Mouse (Mus musculus) heart, adult 18-20 months (tissue): ENCODE measurements around the gene Arl5c. TPM values are rescaled to one million over a fixed set of nuclear protein-coding genes. Genes with fewer than 3 reads are reported as not detected.

Experiments used
- DNase-seq, 2 experiments: peaks; one replicate each; pipeline ENCODE4 v3.0.0; 2021 to 2022; ENCODE audit warnings: mixed read lengths in 1 of 2
- total RNA-seq, 2 experiments: library from RNA; stranded (reverse); gene quantifications; 2 replicates each; pipeline ENCODE4 v1.2.3; 2021

Gene Arl5c
- total RNA-seq, 2 experiments from 2014 or later, result 1.1 TPM; not detected in 1

DNA sequence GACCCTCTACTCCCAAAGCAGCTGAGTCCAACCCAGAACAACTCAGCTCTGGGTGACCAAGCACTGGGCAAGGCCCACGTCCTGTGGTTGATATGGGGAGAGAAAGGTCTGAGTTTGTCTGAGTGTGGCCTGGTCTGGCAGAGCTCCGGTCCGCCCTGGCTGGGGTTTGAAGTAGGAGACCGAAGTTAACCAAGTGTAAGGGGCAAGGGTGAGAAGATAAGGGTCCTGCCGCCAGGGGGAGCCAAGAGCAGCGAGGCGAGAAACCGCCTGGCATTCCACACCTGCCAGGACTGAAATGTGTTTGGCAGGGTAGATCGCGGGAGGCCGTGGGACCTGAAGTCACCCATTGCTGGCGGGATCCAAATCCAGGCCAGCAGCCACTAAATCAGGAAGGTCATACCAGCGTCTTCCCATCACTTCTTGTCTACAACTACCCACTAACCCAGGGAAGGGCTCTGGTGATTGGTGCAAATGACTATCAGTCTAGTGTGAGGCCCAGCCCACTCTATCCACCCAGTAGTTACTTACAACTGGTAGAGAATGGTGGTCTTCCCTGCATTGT lies 1.4 kb downstream of the Arl5c start:
- peak; percentile 87 to 93 for DNase-seq

DNA sequence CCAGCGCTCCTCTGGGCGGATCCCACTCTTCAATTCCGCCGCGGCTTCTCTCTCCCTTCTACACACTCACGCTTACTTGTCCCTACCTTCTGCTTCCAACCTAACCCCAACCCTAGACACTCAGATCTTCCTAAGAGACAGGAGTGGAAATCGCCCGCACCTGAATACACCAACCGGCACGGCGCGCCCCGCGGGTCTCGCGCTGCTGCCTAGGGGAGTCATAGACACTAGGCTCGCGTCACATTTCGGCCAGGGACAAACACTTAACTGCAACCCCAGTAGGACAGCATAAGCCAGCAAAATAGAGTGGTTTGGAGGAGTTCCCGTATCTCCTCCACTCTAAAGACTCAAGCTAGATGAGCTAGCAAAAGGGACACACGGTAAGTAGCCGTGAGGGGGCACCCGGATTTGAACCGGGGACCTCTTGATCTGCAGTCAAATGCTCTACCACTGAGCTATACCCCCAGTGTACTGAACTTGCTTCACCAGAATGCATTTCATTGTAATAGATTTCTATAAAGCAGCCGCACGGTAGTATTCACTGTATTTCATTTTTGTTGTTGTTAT lies 7.4 kb downstream of the Arl5c start:
- DNase-seq, result peak; percentile 91 to 96

DNA sequence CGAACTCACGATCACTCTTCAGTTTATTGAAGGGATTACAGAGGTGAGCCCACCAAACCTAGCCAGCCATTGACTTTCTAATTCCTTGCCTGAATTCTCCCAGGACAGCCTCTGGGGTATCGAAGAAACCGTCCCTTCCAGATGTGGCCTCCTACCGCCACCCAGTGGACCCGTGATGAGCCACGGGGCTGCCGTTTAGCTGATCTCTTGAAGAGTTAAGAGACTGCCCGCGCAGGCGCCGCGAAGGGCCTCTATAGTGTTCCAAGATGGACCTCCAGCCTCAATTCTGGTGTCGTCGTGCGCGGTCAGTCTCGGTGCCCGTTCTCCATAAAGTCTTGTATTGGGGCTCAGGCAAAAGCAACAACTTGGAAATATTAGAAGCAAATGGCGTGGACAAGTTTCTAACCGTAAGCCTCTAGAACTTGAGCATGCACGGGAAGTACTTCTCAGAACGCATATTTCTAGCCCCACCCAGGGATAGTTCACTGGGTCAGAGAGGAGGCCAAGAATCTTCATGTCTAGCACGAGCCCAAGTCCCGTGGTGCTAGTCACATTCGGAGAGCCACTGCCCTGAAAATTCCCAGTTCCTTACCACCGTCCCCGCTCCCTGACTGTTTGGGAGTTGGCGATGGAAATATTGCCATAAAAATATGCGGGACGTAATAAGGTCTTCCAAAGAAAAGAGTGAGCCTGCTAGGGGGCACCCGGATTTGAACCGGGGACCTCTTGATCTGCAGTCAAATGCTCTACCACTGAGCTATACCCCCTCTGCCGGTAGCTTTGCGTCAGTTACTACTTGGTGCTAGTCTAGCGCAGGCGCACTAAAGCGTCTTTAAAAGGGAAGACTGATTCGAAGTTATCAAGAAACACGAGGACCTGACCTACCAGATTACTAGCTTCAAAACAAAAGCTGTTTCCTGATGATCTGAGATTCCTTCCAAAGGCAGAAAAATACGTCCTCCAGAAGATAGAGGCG lies 8.1 kb downstream of the Arl5c start:
- DNase-seq, result peak; percentile 95 to 98

DNA sequence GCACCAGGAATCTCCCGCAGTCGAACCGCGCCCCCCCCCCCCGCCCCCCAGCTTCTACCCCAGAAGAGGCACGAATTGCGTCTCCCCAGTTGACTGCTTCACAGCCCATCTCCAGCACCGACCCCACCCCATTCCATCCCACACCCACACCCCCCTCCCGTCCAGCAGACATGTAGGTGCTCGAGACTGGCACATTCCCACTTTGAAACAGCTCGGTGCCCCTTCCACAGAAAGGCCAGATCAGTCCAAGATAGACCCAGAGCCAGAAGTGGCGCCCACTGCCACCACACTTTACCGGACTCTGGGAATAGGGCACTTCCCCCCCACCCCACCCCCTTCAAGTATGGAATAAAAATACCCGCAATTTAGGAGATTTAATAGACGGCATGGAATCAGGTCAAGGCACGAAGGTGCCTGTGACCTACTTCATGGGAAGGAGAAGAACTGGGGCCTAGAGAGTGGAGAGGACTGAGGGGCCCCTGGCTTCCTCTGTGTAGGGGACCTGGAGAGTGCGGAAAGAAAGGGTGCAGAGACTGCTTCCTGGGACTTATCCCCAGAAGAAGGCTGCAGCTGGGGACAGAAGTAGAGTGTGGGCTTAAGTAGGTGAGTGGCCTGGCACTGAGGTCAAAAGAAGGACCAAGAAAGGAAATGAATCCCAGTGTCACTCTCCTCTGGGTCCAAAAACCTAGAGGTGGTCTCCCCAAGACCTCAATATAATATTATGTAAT lies 9.1 kb downstream of the Arl5c start:
- peak in 1 of 2 experiments; percentile 45 for DNase-seq

DNA sequence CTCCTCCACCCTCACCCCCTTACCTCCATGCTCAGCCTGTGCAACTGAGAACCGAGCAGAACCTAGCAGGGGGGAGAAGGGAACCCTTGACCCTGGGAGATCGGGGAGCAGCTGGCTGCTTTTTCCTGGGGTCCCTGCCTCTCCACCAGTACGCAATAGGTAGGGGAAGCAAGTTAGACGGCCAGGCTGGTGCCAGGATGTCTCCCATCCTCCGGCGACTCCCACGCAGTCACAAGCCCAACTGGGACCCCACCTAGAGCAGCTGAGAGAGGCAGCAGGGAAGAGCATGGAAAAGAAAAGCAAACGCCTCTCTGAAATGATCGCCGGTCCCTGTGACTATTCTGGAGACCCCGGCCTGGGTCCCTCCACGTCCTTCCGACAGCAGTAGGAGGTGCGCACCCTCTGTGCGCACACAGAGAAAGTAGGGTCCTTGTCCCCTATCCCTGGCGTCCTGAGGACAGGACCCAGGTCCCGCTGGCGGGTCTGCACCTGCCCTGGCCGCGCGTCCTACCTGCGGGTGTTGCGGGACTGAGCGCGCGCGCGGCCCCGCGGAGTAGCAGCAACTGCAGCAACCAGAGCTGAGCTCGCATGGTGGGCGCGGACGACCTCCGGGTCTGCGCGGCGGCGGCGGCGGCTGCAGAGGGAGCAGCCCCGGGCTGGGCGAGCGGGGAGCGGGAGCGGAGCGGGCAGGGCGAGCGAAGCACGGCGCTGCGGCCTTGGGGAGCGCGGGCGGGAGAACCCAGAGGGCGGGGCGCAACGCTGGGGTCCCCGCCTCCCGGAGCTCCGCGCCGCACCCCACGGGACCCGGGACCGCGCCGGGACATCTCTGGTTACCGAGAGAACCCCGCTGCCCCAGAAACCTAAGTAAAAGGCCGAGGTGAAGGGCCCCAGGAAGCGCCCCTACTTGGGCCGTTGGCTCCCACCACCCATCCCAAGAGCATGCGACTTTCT lies 10.0 kb downstream of the Arl5c start, which contains the start of gene Plxdc1:
TSS of gene Plxdc1 (minus strand) at position 718 of the 951 bp plus-strand sequence.
- peak; percentile 66 to 68 for DNase-seq

DNA sequence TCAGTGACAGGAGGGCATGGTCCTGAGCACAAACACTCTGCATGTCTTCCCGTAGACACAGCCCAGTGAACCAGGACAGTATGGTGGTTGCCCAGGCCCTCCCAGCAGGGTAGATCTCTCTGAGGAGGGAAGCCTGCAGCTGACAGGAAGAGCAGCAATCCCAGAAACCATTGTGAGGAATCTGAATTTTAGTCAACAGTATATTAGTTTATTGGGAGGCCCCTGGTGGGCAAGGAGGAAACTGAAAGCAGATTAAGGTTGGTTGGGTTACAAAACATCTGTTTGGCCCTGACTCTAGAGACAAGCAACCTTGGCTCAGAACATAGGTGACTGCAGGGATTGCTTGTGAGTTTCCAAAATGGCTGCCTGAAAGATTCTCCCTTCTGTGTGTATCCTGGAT lies 12.0 kb downstream of the Arl5c start:
- no peak for DNase-seq

DNA sequence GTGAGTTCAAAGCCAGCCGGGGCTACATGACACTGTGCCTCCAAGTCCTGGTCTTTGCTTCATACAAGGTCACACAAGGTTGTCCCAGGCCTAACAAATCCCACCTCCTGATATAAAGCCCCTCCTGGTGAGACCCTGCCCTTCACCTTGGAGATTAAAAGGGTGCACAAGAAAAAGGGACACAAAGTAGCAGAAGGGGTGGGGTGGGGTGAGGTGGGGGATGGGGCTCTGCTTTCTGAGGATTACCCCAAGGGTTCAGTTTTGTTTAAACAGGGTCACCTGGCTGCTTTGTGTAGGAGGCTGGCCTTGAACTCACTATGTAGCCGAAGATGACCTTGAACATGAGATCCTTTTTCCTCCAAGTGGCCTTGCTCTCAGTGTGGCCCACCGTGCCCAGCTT lies 12.5 kb downstream of the Arl5c start:
- no peak for DNase-seq

DNA sequence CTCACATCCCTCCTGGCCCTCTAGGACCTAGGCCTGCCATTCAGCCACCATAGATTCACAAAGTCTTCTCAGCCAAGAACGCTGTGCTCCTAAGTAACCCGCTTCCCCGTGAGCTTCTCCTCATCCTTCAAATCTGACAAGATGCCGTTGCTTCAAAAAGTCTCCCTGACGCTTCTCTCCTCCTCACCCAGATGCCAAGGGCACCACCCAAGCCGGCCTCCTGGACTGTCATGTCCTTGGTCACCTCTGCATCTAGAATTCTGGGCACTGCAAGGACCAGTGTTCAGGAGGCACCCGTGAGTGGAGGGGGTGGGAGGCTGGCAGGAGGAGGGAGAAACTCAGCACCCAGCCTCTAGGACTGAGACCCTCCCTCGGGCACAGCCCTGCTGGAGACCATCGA lies 13.3 kb downstream of the Arl5c start:
- no peak for DNase-seq

DNA sequence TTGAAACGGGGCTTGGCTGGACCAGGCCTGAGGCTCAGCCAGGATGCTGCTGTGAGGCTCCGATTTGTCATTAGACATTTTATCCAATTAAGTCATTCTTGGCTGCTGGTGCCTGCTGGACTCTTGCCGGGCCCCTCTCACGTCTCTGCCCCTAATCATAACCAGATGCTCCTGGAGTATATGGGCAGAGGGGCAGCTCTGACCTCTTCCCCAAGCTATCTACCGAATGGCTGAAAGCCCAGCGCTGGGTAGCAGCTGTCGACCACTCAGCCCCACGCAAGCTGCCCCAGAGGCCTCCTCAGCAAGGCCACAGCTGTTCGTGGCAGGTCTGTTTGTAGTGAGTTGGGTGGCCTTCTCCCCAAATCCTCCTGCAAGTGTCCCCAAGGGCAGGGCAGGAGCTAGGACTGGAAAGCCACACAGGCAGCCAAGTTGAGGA lies 15.4 kb downstream of the Arl5c start:
- peak; percentile 81 to 85 for DNase-seq

DNA sequence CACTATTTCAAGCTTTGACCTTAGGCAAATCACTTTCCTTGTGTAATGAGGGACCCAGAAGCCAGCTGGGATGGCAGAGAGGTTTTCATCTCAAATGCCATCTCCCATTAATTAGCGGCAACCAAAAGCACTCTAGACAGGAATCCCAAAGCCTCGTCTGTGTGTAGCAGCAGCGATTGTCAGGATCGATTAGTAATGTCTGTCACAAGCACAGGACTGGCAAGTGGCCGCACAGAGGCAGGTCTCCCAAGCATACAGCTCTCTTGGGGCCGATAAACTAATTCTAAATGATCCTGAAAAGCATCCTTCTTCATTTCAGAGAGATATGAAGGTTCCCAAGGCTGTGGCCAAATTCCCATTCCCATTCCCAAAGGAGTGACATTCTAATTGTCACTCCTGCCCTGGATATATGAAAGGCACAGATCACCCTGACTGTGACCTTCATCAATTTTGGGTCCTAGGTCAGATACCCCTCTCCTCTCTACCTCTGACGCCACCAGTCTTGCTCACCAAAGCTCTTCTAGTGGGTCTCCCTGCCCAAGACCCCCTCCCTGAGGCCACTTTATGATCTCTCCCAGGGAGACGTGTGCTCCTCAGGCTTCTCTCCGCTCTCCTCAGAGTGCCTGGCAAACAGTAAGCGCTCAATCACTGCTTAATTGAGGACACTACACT lies 16.0 kb downstream of the Arl5c start:
- DNase-seq, result peak in 1 of 2 experiments; percentile 50

DNA sequence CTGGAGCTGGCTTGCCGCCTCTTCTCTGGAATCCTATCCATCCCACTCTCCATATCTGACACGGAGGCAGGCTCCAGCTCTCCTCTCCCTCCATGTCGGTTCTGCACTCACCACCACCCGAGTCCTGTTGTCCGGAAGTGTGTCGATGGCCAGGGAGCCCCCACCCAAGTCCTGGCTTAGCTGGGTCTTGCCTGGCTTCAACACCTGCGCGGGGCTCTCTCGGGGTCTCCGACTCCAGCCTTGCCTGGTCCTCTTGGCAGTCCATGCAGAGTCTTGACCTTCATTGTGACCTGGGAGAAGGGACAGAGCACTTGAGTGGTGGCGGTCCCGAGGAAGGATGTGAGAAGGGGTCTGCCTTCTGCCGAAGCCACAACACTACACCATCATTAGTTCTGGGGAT lies 17.6 kb downstream of the Arl5c start:
- no peak for DNase-seq

DNA sequence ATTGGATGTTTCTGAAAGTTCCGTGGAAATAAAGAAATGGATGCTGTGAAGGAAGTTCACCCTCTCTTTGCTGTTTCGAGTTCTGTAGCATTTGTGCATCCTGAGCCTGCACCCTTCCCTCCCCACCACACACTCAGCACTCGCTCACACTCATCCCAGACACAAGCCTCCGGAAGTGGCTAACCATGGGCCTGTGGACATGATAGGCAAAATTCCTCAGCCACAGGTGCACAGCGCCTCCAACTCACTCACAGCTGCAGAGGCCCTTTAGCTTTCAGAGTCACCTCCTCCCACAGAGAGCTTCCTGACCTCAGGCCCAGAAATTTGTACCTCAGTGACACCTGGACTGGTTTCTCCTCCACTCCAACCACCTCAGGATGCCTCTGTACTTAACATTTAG lies 18.2 kb downstream of the Arl5c start:
- no peak for DNase-seq

DNA sequence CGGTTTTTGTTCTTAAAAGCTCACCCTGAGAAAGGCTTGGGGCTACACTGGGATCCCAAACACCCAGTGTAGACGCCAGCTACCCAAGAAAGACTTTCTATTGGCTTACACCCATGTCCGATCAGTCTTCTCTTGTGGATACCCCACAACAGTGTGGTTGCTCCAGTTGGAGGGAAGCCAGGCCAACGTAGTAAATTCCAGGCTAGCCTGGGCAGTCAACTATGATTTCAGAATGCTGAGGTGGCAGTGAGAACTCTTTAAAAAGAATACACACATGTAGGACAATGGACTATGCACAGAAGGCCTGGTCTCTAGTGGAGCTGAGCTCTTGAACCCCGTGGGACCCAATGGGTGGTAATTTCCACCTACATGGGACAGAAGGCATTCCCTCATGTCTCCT lies 21.2 kb downstream of the Arl5c start:
- no peak for DNase-seq

DNA sequence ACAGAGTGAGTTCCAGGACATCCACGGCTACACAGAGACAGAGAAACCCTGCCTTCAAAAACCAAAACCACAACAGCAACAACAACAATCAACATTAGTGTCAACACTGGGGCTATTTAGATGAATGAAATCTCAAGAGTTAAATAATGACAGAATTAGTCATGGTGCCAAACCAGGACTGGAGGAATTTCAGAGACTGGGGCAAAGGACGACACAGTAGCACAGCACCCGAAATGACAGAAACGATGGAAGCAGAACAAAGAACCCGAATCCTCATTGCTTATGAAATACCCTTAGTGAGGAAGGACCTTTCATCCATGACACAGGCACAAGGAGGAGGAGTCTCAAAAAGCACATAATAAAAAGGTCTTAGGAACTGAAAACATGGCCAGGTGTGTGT lies 21.8 kb downstream of the Arl5c start:
- no peak for DNase-seq

DNA sequence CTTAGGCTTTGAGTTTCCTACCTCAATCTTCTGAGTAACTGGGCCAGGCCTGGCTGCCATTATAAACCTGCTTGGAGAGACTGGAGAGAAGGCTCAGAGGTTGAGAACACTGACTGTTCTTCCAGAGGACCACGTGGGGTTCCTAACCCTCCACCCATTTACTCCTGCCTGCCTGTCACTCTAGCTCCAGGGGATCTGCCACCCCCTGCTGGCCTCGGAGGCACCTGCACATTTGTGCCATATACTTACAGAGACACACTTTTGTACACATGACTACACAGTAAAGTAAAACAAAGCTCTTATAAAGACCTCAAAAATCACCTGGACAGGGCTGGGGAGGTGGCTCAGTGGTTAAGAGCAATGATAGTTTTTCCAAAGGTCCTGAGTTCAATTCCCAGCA lies 23.5 kb downstream of the Arl5c start:
- no peak for DNase-seq

DNA sequence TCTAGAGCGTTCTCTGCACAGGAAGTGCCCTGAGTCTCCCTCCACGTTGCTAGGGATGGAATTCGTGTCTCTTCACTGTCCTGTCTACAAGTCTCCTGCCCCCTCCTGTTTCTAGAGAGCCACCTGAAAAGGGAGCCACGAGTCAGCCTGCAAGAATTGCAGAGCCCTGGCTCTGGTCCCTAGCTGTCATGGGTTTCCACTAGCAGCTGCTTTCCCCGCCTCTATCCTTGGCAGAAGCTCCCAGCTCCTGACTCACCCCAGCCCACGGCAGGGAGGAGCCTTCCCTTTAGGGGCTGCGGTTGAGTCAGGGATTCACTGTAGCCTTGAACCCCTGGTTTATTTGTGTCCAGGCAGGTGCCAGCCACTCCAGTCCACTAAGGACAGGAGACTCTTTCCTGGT lies 24.7 kb downstream of the Arl5c start:
- peak; percentile 89 to 92 for DNase-seq

DNA sequence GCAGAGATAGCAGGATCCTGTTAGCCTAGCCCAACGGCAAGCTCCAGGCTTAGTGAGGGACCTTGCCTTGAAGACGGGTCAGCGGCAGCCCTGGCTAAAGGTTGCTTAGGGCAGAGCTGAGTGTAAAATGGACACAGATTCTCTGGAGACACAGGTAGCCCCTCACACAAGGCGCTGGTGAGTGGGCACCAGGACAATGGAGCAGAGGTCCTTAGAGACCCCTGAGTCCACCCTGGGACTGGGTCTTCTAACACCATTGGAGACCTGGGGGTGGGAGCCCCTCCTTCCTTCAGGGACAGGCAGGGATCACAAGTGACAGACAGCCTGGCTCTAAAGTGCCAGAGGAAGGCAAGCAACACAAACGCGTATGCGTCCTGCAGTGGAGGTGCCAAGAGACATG lies 25.2 kb downstream of the Arl5c start:
- no peak for DNase-seq

DNA sequence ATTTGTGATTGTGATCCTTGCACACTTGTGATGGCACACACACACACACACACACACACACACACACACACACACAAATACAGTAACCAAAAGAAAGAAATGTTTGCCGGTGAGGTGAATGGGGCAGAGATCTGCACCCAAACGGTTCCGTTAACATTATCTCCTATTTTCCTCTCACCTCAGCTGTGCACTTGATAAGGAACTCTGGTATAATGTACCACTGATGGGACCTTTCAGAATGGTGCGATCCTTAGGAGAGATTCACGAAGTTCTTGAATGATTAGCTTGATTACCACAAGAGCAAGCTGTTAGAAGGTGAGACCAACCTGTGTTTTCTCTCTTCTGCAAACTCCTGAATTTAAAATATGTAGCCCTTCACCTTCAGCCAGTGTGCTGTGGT lies 27.6 kb downstream of the Arl5c start:
- DNase-seq, result no peak

DNA sequence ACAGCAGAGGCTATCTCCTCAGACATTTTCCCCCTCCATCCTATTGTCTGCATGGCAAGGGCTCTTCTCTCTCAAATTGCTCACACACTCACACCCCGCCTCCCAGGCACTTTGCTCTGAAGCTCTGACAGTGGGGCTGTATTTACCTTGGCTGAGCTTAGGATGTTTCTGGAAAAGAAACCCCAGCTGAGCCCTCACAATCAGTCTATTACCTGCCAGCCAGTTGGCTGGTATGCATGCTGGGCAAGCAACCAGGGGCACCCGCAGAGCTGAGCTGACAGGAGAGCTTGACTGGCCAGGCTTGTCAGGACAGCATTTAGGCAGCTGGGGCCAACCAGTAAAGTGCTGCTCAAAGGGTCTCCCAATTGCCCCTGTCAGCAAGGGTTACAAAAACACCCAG lies 28.9 kb downstream of the Arl5c start:
- DNase-seq, result peak; percentile 57 to 80

DNA sequence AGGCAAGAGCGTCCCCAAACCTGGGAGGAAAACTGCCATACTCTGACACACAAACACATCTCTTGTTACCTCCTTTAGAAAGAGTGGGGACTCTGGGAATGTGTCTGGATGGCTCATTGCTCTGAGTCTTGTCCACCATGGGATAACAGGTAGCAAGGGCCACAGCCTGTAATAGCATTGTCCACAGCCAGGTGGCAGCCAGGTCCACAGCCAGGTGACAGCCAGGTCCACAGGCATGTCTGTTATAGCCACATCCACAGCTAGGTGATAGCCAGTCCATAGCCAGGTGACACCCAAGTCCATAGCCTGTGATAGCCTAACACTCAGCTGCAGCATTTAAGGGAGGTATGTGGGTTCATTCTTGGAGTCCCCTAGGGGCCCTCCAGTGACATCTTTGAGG lies 35.1 kb downstream of the Arl5c start:
- DNase-seq, result no peak

DNA sequence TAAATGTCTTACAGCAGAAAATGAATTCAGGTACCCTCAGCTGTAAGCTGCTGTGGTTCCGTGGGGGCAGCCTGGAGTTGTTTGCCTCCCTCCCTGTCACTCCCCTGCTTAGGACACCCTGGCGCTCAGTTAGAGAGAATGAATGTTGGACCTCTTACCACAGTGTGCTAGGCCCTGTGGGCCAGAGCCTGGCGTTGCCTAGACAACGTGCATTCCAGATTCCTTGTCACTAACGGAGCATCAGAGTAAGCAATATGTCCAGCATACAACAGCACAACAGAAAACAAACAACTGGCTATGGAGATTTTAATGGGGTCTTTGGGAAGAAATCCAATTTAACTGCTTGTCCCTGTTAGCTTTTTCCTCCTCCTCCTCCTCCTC lies 36.7 kb downstream of the Arl5c start:
- no peak for DNase-seq
